Mouse (Mus musculus): Measurements from ENCODE around the gene Ccr1. TPM values are rescaled to one million over a fixed set of nuclear protein-coding genes. Genes with fewer than 3 reads are reported as not detected.
"Not testable (repeated sequence)": the region's sequence is repeated elsewhere in the genome, so short reads cannot be mapped to it uniquely, and the experiment has no call there.

Gene Ccr1
- polyA plus RNA-seq, 1 experiment from 2014 or later = 1.3 TPM

DNA sequence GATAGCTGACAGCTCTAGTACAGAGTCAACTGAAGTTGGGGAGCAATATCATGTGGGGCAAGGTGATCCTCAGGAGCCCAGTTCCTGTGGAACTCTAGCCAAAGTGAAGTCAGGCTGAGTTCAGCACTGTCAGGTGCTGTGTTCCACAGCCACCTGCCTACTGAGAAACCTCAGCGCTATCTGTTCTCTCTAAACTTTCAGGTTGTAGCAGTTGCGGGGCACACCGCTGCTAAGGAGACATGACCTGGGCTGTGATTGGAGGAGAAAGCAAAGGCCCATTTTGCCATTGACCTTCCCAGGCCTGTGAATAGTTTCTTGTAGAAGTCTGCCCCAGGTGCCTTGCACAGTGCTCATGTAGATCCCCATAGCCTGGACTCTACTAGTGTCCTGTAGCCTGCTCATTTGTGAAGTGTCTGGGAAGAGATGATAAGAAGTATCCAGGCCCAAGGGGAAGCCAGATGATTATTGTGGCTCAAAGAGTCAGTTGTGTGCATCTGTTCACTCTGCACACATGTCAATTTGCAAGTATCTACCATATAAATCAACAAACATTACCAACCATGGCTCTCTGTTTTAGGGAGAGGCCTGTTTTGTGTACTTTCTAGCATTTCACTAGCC is 12.5 kb upstream of the Ccr1 start:
- no CpG with 5 or more reads among the region's 3 CpGs for WGBS
- not testable (repeated sequence) for H3K4me2 ChIP-seq (replicated peaks); ATAC-seq (ENCODE audit: low FRiP score, low read depth); H3K27ac ChIP-seq; H3K36me3 ChIP-seq; H3K9ac ChIP-seq; H3K27me3 ChIP-seq (replicated peaks); H3K9me3 ChIP-seq; H3K4me1 ChIP-seq; H3K4me3 ChIP-seq

DNA sequence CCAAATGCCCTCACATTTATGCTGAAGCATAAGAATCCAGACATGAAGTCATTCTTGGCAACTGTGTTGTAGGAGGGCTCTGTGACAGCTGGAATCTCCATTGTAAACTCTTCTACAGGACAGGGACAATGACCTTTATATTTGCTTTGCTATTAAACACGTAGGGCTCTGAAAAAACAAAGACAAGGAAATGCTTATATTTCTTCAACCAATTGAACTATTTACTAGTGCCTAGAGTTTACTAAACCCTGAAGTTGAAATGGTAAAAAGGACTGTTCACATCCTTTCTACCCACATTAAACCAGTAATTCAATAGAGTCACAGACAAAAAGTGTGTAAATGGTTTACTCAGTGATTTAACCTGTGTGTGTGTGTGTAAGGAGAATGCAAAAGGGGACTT is 9.8 kb upstream of the Ccr1 start, which contains the start of gene Ccr1l1:
Gene Ccr1l1, minus strand, starts transcription at position 101 of the 400 bp plus-strand sequence.
- no peak within 1 kb of the TSS for H3K4me3 ChIP-seq
- ATAC-seq (ENCODE audit: low FRiP score, low read depth) = no peak
- WGBS = 70% methylated on average over 1 of the region's 1 CpGs
- no peaks in the 10 kb centered on the region for H3K4me1 ChIP-seq
- H3K27me3 ChIP-seq (replicated peaks) = no peaks in the 10 kb centered on the region
- H3K9ac ChIP-seq = no peak within 1 kb of the TSS
- H3K4me2 ChIP-seq (replicated peaks) = no peak within 1 kb of the TSS
- H3K9me3 ChIP-seq = no peaks in the 10 kb centered on the region
- no peak within 1 kb of the TSS for H3K27ac ChIP-seq
- no peaks in the 10 kb centered on the region for H3K36me3 ChIP-seq

DNA sequence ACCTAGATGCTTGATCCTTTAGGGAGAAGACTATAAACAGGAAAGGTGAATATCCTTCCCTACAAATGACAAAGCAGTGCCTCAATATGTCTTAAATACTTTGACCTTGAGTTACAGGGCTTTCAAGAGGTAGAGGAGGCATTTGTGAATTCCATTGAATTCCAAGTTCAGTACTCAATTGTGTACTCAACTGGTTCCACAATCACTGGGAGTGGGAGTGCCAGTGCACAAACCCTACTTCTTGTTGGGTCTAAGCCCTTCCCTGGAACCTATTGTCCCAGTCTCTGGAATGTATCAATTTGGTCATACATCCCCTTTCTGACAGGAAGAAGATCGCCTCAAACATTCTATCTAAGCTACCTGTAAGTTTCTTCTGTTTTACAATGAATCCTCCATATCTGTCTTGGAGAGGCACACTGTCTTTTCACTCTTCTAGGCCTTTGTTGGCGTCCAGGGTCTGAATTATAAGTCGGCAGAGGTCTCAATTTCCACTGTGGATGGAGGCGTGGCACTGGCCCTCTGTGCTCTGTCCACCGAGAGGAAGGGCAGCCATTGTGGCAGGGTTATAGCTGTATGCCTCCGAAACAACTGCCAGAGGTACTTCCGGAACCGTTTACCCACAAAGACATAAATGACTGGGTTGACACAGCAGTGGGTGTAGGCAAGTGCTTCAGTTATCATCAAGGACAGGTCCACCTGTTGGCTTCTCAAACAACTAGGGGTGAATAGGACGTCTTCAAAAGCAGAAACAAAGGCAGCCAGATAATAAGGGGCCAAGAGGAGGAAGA is 8.6 kb upstream of the Ccr1 start:
- H3K4me3 ChIP-seq = no peak overlapping the region
- H3K9me3 ChIP-seq = no peaks in the 10 kb centered on the region
- WGBS = 83% methylated on average over 9 of the region's 9 CpGs
- no peaks in the 10 kb centered on the region for H3K4me1 ChIP-seq
- H3K4me2 ChIP-seq (replicated peaks) = no peak overlapping the region
- H3K9ac ChIP-seq = no peak overlapping the region
- H3K27ac ChIP-seq = no peak overlapping the region
- H3K27me3 ChIP-seq (replicated peaks) = no peaks in the 10 kb centered on the region
- ATAC-seq (ENCODE audit: low FRiP score, low read depth) = no peak
- H3K36me3 ChIP-seq = no peaks in the 10 kb centered on the region

DNA sequence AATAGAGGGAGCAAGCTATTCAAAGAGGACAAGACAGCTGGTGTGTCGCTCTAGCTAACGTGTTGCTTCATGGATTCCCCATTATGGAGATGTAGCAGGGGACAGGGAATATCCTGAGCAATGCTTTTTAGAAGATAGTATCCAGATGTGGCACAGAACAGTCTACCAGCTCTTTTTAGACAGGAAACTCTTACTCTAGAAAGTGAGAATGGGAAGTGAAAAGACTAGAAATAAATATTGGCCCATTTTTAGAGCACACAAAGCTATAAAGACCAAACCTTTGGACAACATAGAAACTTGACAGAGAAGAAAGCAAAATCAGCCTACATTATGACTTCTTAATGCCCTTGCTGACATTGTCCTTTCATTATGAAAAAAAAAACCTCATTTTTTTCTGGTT is 7.1 kb upstream of the Ccr1 start:
- H3K36me3 ChIP-seq = no peaks in the 10 kb centered on the region
- 73% methylated on average over 2 of the region's 2 CpGs for WGBS
- H3K4me2 ChIP-seq (replicated peaks) = no peak overlapping the region
- H3K27ac ChIP-seq = no peak overlapping the region
- H3K9ac ChIP-seq = no peak overlapping the region
- H3K27me3 ChIP-seq (replicated peaks) = no peaks in the 10 kb centered on the region
- H3K4me3 ChIP-seq = no peak overlapping the region
- no peaks in the 10 kb centered on the region for H3K4me1 ChIP-seq
- ATAC-seq (ENCODE audit: low FRiP score, low read depth) = no peak
- H3K9me3 ChIP-seq = no peaks in the 10 kb centered on the region

DNA sequence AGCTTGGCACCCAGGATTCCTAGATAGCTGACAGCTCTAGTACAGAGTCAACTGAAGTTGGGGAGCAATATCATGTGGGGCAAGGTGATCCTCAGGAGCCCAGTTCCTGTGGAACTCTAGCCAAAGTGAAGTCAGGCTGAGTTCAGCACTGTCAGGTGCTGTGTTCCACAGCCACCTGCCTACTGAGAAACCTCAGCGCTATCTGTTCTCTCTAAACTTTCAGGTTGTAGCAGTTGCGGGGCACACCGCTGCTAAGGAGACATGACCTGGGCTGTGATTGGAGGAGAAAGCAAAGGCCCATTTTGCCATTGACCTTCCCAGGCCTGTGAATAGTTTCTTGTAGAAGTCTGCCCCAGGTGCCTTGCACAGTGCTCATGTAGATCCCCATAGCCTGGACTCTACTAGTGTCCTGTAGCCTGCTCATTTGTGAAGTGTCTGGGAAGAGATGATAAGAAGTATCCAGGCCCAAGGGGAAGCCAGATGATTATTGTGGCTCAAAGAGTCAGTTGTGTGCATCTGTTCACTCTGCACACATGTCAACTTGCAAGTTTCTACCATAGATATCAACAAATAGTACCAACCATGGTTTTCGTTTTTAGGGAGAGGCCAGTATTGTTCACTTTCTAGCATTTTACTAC is 1.5 kb downstream of the Ccr1 start:
- not testable (repeated sequence) for H3K36me3 ChIP-seq; H3K9me3 ChIP-seq; ATAC-seq (ENCODE audit: low FRiP score, low read depth); H3K4me1 ChIP-seq; H3K4me2 ChIP-seq (replicated peaks); H3K27ac ChIP-seq; H3K4me3 ChIP-seq; H3K27me3 ChIP-seq (replicated peaks); H3K9ac ChIP-seq
- WGBS = 93% methylated on average over 1 of the region's 4 CpGs

DNA sequence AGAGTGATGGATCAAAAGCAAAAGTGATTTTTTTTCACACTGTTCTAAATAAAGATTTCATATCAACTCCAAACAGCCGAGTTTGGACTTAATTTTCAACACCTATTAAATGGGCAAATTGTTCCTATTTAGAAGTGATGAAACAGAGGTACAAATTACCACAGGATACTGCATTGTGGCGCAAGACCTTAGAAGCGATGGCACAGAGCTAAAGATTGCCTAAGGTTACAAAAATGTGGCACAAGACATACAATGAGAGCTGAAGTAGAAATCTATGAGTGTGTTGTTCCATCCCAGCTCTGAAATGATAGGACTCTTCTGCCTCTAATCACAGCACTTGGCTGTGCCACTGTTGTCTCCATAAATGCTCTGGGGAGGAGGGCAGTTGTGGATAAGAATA is 3.7 kb downstream of the Ccr1 start:
- Histone ChIP-seq H3K9me3 (no peaks in the 10 kb centered on the region), H3K4me3 (no peak overlapping the region), H3K9ac (no peak overlapping the region), H3K27me3 (replicated peaks) (no peaks in the 10 kb centered on the region), H3K36me3 (no peaks in the 10 kb centered on the region), H3K4me2 (replicated peaks) (no peak overlapping the region), H3K27ac (no peak overlapping the region), H3K4me1 (no peaks in the 10 kb centered on the region)
- ATAC-seq (ENCODE audit: low FRiP score, low read depth) = no peak
- WGBS = 84% methylated on average over 3 of the region's 3 CpGs

DNA sequence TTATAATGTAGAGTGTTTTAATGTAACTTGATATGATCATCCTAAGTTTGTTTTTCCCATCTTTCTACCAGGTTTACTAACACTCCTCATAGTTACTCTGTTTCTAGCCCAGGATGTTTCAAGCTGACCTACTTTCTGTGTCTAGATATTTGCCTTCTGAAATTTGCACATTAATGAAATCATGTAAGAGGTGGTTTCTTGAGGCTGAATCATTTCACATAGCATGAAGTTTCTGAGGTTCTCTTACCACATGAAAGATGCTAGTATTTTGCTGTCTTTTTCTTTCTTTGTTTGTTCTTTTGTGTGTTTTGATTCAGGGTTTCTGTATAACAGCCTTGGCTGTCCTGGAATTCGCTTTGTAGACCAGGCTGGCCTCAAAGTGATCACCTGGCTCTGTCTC is 8.3 kb downstream of the Ccr1 start:
- no peaks in the 10 kb centered on the region for H3K36me3 ChIP-seq
- H3K27ac ChIP-seq = no peak overlapping the region
- H3K4me3 ChIP-seq = no peak overlapping the region
- no peak overlapping the region for H3K9ac ChIP-seq
- no peak overlapping the region for H3K4me2 ChIP-seq (replicated peaks)
- WGBS = 88% methylated on average over 1 of the region's 1 CpGs
- no peaks in the 10 kb centered on the region for H3K4me1 ChIP-seq
- H3K9me3 ChIP-seq = no peaks in the 10 kb centered on the region
- no peaks in the 10 kb centered on the region for H3K27me3 ChIP-seq (replicated peaks)
- ATAC-seq (ENCODE audit: low FRiP score, low read depth) = no peak

DNA sequence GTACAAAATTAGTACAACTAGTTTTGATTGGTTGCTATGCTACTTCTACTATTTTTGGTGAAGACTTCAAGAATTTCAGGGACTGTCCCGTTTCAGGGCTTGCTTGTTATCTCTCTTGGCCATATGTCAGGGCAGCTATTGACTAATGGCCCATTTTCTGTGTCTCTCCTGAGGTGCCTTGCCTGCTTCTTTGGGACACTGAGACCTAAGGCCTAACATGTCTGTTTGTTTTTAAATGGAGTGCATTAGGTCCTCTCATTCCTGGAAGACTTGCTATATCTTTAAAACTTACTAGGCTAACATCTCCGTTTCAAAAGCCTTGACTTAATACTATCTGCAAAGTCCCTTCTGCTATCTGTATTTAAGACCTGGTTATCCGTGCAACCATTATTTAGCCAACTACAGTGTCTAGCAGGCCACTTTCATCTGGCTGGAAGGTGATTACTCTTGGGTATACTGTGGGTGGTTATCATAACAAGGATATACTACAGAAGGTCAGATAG is 10.5 kb downstream of the Ccr1 start:
- ATAC-seq (ENCODE audit: low FRiP score, low read depth) = no peak
- H3K9me3 ChIP-seq = no peaks in the 10 kb centered on the region

DNA sequence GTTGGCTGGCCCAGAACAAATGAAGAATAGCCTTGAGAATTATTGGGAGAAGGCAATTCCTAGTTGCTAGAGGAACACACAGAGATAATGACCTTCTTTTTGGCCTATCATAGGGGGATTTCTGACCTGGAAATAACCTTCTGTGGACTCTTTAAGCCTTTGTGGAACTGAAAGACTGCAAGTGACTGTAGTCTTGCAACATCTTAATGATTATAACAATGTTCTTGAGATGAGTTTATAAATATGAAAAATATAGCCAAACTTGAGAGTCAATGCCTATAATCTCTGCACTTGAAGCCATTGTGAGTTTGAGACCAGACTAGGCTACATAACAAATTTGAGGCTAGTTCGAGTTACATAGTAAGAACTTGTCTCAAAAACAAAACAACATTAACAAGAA is 11.6 kb downstream of the Ccr1 start:
- no peak overlapping the region for H3K4me2 ChIP-seq (replicated peaks)
- no peaks in the 10 kb centered on the region for H3K9me3 ChIP-seq
- 79% methylated on average over 1 of the region's 1 CpGs for WGBS
- H3K9ac ChIP-seq = no peak overlapping the region
- no peak for ATAC-seq (ENCODE audit: low FRiP score, low read depth)
- no peaks in the 10 kb centered on the region for H3K27me3 ChIP-seq (replicated peaks)
- H3K4me3 ChIP-seq = no peak overlapping the region
- no peaks in the 10 kb centered on the region for H3K4me1 ChIP-seq
- no peak overlapping the region for H3K27ac ChIP-seq
- H3K36me3 ChIP-seq = no peaks in the 10 kb centered on the region

More for the DNA sequence above, 10.5 kb downstream of the Ccr1 start:
- Histone ChIP-seq H3K4me2 (replicated peaks) (no peak overlapping the region), H3K4me3 (no peak overlapping the region), H3K27me3 (replicated peaks) (no peaks in the 10 kb centered on the region), H3K9ac (no peak overlapping the region), H3K36me3 (no peaks in the 10 kb centered on the region), H3K27ac (no peak overlapping the region), H3K4me1 (no peaks in the 10 kb centered on the region)
- WGBS = 78% methylated on average over 3 of the region's 3 CpGs

DNA sequence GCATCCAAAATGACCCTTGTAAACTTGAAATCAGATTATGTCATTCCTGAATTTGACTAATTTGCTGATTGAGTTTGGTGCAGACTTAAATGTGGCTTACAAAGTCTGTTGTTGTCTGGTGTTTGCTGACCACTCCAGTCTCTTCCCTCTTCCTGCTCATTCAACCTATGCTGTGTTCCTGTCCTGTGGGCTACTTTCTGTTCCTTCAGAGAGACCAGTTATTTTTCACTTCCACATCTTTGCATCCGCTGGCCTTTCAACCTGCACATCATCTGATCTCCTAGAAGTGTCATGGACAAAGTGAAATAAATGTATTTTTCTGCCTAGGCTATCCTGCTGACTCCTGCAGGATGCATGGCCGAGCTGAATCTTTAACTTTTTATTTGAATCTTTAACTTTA is 14.9 kb downstream of the Ccr1 start:
- 80% methylated on average over 2 of the region's 2 CpGs for WGBS
- Histone ChIP-seq H3K27ac (no peak overlapping the region), H3K9me3 (no peaks in the 10 kb centered on the region), H3K4me3 (no peak overlapping the region), H3K4me2 (replicated peaks) (no peak overlapping the region), H3K27me3 (replicated peaks) (no peaks in the 10 kb centered on the region), H3K4me1 (no peaks in the 10 kb centered on the region), H3K9ac (no peak overlapping the region), H3K36me3 (no peaks in the 10 kb centered on the region)
- no peak for ATAC-seq (ENCODE audit: low FRiP score, low read depth)

DNA sequence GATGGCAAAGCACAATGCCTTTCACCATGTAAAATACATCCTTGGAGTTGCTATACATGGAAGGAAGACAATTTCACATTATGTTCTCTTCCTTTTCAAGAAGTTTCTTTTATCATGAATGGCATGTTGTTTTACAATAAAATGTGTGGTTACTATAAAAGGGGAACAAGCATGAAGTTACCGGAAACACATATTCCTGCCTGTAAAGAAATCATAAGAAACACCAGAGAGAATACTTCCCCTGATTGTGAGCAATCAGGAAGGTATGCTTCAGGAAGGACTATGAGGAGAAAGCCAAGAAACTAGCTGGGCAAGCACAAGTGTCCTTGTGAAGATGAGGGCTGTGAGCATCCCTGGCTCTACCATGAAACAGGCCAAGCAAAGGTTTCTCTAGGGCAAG is 17.3 kb downstream of the Ccr1 start:
- ATAC-seq (ENCODE audit: low FRiP score, low read depth) = no peak
- WGBS = 95% methylated on average over 1 of the region's 1 CpGs

DNA sequence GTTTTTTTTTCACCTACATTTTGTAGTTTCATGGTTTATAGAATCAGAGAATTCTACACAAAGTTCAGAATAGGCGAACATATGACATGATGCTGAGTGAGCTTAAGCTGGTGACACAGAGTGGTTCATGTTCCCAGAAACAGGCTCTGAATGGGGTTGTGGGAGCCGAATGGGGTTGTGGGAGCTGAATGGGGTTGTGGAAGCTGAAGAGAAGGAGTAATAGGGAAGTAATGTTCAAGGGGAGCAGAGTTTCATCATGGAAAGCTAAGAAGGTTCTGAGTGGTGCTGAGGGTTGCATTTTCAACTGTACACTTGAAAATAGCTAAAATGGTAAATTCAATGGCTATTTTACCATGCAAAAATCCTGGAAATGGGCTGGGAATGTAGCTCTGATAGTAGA is 19.1 kb downstream of the Ccr1 start:
- Histone ChIP-seq H3K9me3 (no peaks in the 10 kb centered on the region), H3K9ac (no peak overlapping the region), H3K4me2 (replicated peaks) (no peak overlapping the region), H3K4me1 (no peaks in the 10 kb centered on the region), H3K27ac (no peak overlapping the region), H3K4me3 (no peak overlapping the region), H3K27me3 (replicated peaks) (no peaks in the 10 kb centered on the region), H3K36me3 (no peaks in the 10 kb centered on the region)
- no peak for ATAC-seq (ENCODE audit: low FRiP score, low read depth)
- 83% methylated on average over 2 of the region's 2 CpGs for WGBS

More for the DNA sequence above, 17.3 kb downstream of the Ccr1 start:
- Histone ChIP-seq H3K9ac (no peak overlapping the region), H3K9me3 (no peaks in the 10 kb centered on the region), H3K4me1 (no peaks in the 10 kb centered on the region), H3K27me3 (replicated peaks) (no peaks in the 10 kb centered on the region), H3K4me3 (no peak overlapping the region), H3K27ac (no peak overlapping the region), H3K4me2 (replicated peaks) (no peak overlapping the region), H3K36me3 (no peaks in the 10 kb centered on the region)
